Mouse (Mus musculus): ENCODE data around the gene Hsph1.

Hsph1 gene

GRCm38 (mm10) chr5:149636075-149636920, at the start of gene Hsph1:
Gene Hsph1, minus strand, starts transcription at chr5:149636376.
- in situ Hi-C loops (cut with MboI, MseI), result loop anchor here in 1 of 2 experiments (25.0 kb wide), 1 partner anchor 1249 kb away; the partner anchor contains the start of gene Slc7a1

GRCm38 (mm10) chr5:149680946-149681345, 44.8 kb upstream of the Hsph1 start:
- in situ Hi-C loops (cut with MboI, MseI), result loop anchor here in 1 of 2 experiments (10.0 kb wide), 1 partner anchor 1796 kb away; no protein-coding TSS in a partner anchor

- in situ Hi-C loops (cut with MboI, MseI), result loop anchor here (5.0 to 10.0 kb wide), 3 partner anchors 38 to 1815 kb away; partner anchors contain the start of gene Pomp (in 1 of the 2)
Observed at GRCm38 (mm10) chr5:149679886-149680285, 43.7 kb upstream of the Hsph1 start.

- in situ Hi-C loops (cut with MboI, MseI), result loop anchor here (5.0 to 10.0 kb wide), 2 partner anchors 37 to 1815 kb away; partner anchors contain the start of gene Pomp (in 1 of the 2)
Observed at GRCm38 (mm10) chr5:149679362-149679761, 43.2 kb upstream of the Hsph1 start.

- in situ Hi-C loops (cut with MboI, MseI), result loop anchor here (5.0 to 10.0 kb wide), 2 partner anchors 37 to 1814 kb away; partner anchors contain the start of gene Pomp (in 1 of the 2)
Observed at GRCm38 (mm10) chr5:149678990-149679348, 42.8 kb upstream of the Hsph1 start.

- in situ Hi-C loops (cut with MboI, MseI), result loop anchor here (5.0 to 10.0 kb wide), 2 partner anchors 36 to 1814 kb away; partner anchors contain the start of gene Pomp (in 1 of the 2)
Observed at GRCm38 (mm10) chr5:149678100-149678989, 42.2 kb upstream of the Hsph1 start, which contains the start of gene B3glct. Gene B3glct, plus strand, starts transcription at chr5:149678230.

GRCm38 (mm10) chr5:149677196-149677595, 41.0 kb upstream of the Hsph1 start:
- in situ Hi-C loops (cut with MboI, MseI), result loop anchor here (5.0 to 10.0 kb wide), 2 partner anchors 35 to 1812 kb away; partner anchors contain the start of gene Pomp (in 1 of the 2)

GRCm38 (mm10) chr5:149663417-149663816, 27.2 kb upstream of the Hsph1 start:
- in situ Hi-C loops (cut with MboI, MseI), result no loop called here

- in situ Hi-C loops (cut with MboI, MseI), result no loop called here
Observed at GRCm38 (mm10) chr5:149662980-149663379, 26.8 kb upstream of the Hsph1 start.

GRCm38 (mm10) chr5:149661428-149661827, 25.3 kb upstream of the Hsph1 start:
- in situ Hi-C loops (cut with MboI, MseI), result no loop called here

- in situ Hi-C loops (cut with MboI, MseI), result no loop called here
Observed at GRCm38 (mm10) chr5:149659414-149659780, 23.2 kb upstream of the Hsph1 start.

- in situ Hi-C loops (cut with MboI, MseI), result no loop called here
Observed at GRCm38 (mm10) chr5:149658741-149659413, 22.7 kb upstream of the Hsph1 start.

- in situ Hi-C loops (cut with MboI, MseI), result no loop called here
Observed at GRCm38 (mm10) chr5:149658022-149658421, 21.8 kb upstream of the Hsph1 start.

GRCm38 (mm10) chr5:149655636-149656035, 19.5 kb upstream of the Hsph1 start:
- in situ Hi-C loops (cut with MboI, MseI), result no loop called here

GRCm38 (mm10) chr5:149650179-149650553, 14.0 kb upstream of the Hsph1 start:
- in situ Hi-C loops (cut with MboI, MseI), result no loop called here

- in situ Hi-C loops (cut with MboI, MseI), result loop anchor here in 1 of 2 experiments (25.0 kb wide), 1 partner anchor 1262 kb away; the partner anchor contains the start of gene Slc7a1
Observed at GRCm38 (mm10) chr5:149649499-149650178, 13.5 kb upstream of the Hsph1 start.

- in situ Hi-C loops (cut with MboI, MseI), result loop anchor here in 1 of 2 experiments (25.0 kb wide), 1 partner anchor 1262 kb away; the partner anchor contains the start of gene Slc7a1
Observed at GRCm38 (mm10) chr5:149648895-149649406, 12.8 kb upstream of the Hsph1 start.

- in situ Hi-C loops (cut with MboI, MseI), result loop anchor here in 1 of 2 experiments (25.0 kb wide), 1 partner anchor 1261 kb away; the partner anchor contains the start of gene Slc7a1
Observed at GRCm38 (mm10) chr5:149648196-149648595, 12.0 kb upstream of the Hsph1 start.

GRCm38 (mm10) chr5:149647367-149648115, 11.4 kb upstream of the Hsph1 start:
- in situ Hi-C loops (cut with MboI, MseI), result loop anchor here in 1 of 2 experiments (25.0 kb wide), 1 partner anchor 1260 kb away; the partner anchor contains the start of gene Slc7a1
